Mouse (Mus musculus) adrenal gland (tissue): ENCODE data around the gene Gins1.
"Not testable (repeated sequence)": the region's sequence is repeated elsewhere in the genome, so short reads cannot be mapped to it uniquely, and the experiment has no call there.

ENCODE experiments used
- intact Hi-C: fragments of 180-260 bp; cut with DNase I; formaldehyde crosslinking; loops from one replicate; pipeline ENCODE4 v1.15.1; 2025

The Gins1 gene

GRCm38 (mm10) chr2:150909429-150910039 lies 4.3 kb downstream of the Gins1 start:
- intact Hi-C loops: loop anchor here (5.0 to 10.0 kb wide), 2 partner anchors 88 to 105 kb away; no protein-coding TSS in a partner anchor

DNA sequence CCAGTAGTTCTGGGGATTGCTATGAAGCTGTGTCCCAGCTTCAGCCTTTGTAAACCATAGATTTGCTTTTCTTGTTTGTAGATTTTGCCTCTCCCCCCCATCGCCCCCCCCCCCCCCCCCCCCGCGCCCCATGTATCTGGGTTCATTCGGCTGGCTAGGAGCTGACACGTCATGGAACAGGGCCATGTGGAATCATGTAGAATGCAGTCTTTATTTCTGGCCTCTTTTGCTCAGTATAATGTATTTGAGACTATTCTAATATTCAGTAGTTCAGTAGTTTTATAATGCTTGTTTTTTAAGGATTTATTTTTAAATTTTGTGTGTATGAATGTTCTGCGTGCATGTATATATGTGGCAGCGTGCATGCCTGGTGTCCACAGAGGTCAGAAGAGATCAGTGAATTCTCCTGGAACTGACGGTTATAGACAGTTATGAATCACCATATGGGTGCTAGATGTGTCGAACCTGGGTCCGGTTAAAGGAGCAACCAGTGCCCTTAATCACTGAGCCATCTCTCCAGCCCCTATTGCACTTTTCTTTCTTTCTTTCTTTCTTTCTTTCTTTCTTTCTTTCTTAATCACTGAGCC lies 5.2 kb downstream of the Gins1 start:
- intact Hi-C loops: loop anchor here (10.0 kb wide), 1 partner anchor 106 kb away; no protein-coding TSS in a partner anchor

GRCm38 (mm10) chr2:150914781-150915515 lies 9.7 kb downstream of the Gins1 start:
- intact Hi-C loops: loop anchor here (10.0 kb wide), 1 partner anchor 110 kb away; no protein-coding TSS in a partner anchor

- intact Hi-C loops: loop anchor here (10.0 kb wide), 1 partner anchor 111 kb away; no protein-coding TSS in a partner anchor
Measured at GRCm38 (mm10) chr2:150915786-150916185, 10.6 kb downstream of the Gins1 start.

DNA sequence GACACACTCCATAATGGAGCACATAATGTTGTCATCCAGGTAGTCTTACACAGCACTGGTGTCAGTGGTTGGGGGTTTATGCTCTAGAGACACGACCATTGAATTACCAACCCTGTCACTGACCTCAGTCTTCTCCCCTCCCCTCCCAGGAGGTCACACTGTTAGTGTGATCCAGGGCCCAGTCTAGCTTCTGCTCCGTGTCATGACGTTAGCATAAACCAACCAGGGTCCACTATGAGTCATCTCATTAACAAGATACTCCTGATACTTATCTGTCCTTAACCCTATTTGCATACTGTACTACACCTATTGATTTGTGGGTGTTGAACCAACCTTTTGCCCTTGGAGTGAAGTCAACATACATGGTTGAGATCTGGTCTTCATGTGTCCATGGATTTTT lies 13.5 kb downstream of the Gins1 start:
- intact Hi-C loops: loop anchor here (10.0 kb wide), 1 partner anchor 114 kb away; no protein-coding TSS in a partner anchor

- intact Hi-C loops: loop anchor here (10.0 kb wide), 1 partner anchor 246 kb away; no protein-coding TSS in a partner anchor
Measured at GRCm38 (mm10) chr2:150920543-150920942, 15.3 kb downstream of the Gins1 start.

- intact Hi-C loops: loop anchor here (10.0 kb wide), 1 partner anchor 247 kb away; no protein-coding TSS in a partner anchor
Measured at GRCm38 (mm10) chr2:150921697-150922096, 16.5 kb downstream of the Gins1 start.

GRCm38 (mm10) chr2:150922165-150922564 lies 17.0 kb downstream of the Gins1 start:
- intact Hi-C loops: loop anchor here (10.0 kb wide), 1 partner anchor 247 kb away; no protein-coding TSS in a partner anchor

- intact Hi-C loops: loop anchor here (10.0 kb wide), 1 partner anchor 248 kb away; no protein-coding TSS in a partner anchor
Measured at GRCm38 (mm10) chr2:150923026-150923425, 17.8 kb downstream of the Gins1 start.

GRCm38 (mm10) chr2:150923505-150923904 lies 18.3 kb downstream of the Gins1 start:
- intact Hi-C loops: loop anchor here (10.0 kb wide), 1 partner anchor 249 kb away; no protein-coding TSS in a partner anchor

- intact Hi-C loops: loop anchor here (10.0 kb wide), 1 partner anchor 252 kb away; no protein-coding TSS in a partner anchor
Measured at GRCm38 (mm10) chr2:150927038-150927720, 22.0 kb downstream of the Gins1 start.

- intact Hi-C loops: loop anchor here (10.0 kb wide), 1 partner anchor 254 kb away; no protein-coding TSS in a partner anchor
Measured at GRCm38 (mm10) chr2:150929156-150929555, 24.0 kb downstream of the Gins1 start.

GRCm38 (mm10) chr2:150930806-150931205 lies 25.6 kb downstream of the Gins1 start:
- intact Hi-C loops: no loop called here

DNA sequence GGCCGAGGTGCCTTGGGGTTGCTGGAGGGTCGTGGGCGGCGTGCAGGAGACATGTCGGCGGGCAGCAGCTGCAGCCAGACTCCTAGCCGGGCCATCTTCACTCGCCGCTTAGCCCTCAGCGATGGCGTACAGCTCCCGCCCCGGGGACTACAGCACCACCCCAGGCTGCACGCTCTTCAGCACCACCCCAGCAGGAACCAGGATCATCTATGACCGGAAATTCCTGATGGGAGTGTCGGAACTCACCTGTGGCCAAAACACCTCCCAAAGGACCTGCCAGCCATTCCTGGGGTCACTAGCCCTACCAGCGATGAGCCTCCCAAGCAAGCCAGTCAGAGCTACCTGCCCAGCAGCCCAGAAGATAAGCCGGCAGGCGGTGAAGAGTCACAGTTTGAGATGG lies 28.3 kb downstream of the Gins1 start:
- intact Hi-C loops: no loop called here

DNA sequence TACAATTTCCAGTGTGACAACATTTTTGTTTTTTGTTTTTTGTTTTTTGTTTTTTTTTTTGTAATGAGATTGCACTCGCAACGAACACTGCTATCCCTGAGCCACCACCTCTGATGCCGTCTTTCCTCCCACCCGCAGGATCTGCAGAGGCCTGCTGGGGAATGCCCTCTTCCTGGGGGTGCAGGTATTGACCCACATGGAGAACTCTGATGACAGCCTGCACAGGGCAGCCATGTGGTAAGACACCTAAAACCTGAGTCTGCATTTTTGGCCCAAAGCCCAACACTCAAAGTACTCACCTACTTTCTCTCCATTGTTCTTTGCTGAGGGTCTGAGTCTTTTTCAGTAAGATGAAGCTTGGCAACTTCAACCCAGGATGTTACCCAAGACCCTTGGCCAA lies 29.5 kb downstream of the Gins1 start:
- intact Hi-C loops: no loop called here

GRCm38 (mm10) chr2:150944017-150944416 lies 38.8 kb downstream of the Gins1 start:
- intact Hi-C loops: no loop called here

DNA sequence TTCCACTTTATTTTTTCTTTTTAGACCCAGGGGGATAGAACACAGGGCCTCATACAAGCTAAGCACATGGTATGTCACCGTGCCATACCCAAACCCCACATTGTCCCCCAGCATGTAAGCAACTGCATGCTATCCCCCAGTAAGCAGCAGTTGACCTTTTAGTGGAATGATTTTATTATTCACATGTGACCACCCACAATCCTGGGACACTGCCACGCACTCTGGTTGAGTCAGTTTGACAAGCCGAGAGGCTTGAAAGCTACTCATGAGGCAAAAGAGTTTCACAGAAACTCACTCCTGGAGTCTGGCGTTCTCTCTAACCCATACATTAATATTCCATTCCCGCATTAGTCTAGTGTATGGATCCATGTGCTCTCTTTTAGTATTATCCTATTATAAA lies 42.1 kb downstream of the Gins1 start:
- intact Hi-C loops: not testable (repeated sequence)

- intact Hi-C loops: not testable (repeated sequence)
Measured at GRCm38 (mm10) chr2:150947880-150948611, 42.8 kb downstream of the Gins1 start.

DNA sequence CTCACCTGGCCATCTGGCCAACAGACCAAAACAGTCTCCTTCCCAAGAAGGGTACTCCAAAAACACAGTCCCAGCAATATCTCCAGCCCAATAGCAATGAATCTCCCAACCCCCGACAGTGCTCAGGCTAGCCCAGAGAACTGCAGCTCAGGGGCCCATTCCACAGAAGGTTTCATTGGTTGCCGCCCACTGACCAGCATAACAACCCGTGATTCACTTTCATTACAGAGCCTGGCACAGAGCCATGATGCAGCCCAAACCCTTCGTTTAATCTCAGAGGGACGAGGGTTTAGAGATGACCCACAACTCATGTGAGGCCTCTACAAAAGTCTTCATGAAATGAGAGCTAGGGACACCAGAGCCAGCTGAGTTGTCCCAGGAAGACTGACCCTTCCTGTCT lies 43.6 kb downstream of the Gins1 start:
- intact Hi-C loops: no loop called here

DNA sequence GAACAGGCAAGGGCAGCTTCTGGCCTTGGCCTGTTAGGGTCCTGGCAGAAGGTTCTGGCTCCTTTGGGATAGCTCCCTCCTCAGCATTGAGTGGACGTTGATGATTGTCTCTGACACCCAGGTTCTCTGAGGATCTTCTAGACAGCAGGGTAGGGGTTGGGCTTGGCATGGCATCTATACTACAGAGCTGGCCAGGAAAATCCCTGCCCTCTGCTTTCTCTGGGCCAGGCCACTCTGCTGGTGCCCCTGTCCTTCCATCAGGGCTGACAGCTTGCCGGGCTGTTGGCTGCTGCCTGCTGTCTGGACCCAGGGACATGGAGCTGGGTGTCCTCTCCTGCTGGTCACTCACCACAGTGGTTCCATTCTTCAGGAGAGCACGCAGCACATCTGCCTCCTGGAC lies 44.5 kb downstream of the Gins1 start:
- intact Hi-C loops: no loop called here
